Mouse (Mus musculus) C3H10T1/2 (cell line): ENCODE results near the gene Tubb4b. TPM values are rescaled to one million over a fixed set of nuclear protein-coding genes. Genes with fewer than 3 reads are reported as not detected.

Experiments used
- polyA plus RNA-seq, 2 experiments: library from polyadenylated mRNA; unstranded; fragments of >200 nt; fragmentation: generic; extraction: Trizol; gene quantifications; one replicate each; pipeline ENCODE4 v1.2.1; 2012; ENCODE audit warnings: missing spikeins in 2 of 2

Tubb4b gene
- polyA plus RNA-seq = 100 to 1,000 TPM; 598 to 649 TPM

GRCm38 (mm10) chr2:25224492-25224765, at the start of gene Tubb4b:
Gene Tubb4b (minus strand): TSS chr2:25224702.

GRCm38 (mm10) chr2:25271827-25272511, 47.5 kb upstream of the Tubb4b start, which contains the start of the genes Ssna1 and Anapc2:
Gene Ssna1 (minus strand): TSS chr2:25272438.
Gene Anapc2 (plus strand): TSS chr2:25272478.

GRCm38 (mm10) chr2:25262291-25262767, 37.8 kb upstream of the Tubb4b start, which contains the start of gene Tprn:
Gene Tprn (plus strand): TSS chr2:25262618.

GRCm38 (mm10) chr2:25255284-25255779, 30.8 kb upstream of the Tubb4b start, which contains the start of gene Tmem203:
Gene Tmem203 (plus strand): TSS chr2:25255439.

GRCm38 (mm10) chr2:25246183-25247072, 21.9 kb upstream of the Tubb4b start, which contains the start of gene AL732309.1:
Gene AL732309.1 (minus strand): TSS chr2:25246863.

GRCm38 (mm10) chr2:25242101-25242506, 17.6 kb upstream of the Tubb4b start, which contains the start of the genes Rnf208 and Cysrt1:
Gene Rnf208 (plus strand): TSS chr2:25242255.
Gene Cysrt1 (minus strand): TSS chr2:25242452.

GRCm38 (mm10) chr2:25236614-25237013, 12.1 kb upstream of the Tubb4b start, which contains the start of gene Rnf224:
Gene Rnf224 (minus strand): TSS chr2:25236787.

GRCm38 (mm10) chr2:25234050-25234449, 9.5 kb upstream of the Tubb4b start, which contains the start of gene Slc34a3:
Gene Slc34a3 (minus strand): TSS chr2:25234364.

GRCm38 (mm10) chr2:25218445-25218844, 6.1 kb downstream of the Tubb4b start, which contains the start of gene Fam166a:
Gene Fam166a (plus strand): TSS chr2:25218745.

GRCm38 (mm10) chr2:25214444-25214843, 10.1 kb downstream of the Tubb4b start, which contains the start of gene Stpg3:
Gene Stpg3 (minus strand): TSS chr2:25214637.

GRCm38 (mm10) chr2:25211121-25211670, 13.3 kb downstream of the Tubb4b start, which contains the start of gene Nelfb:
Gene Nelfb (minus strand): TSS chr2:25211489.

GRCm38 (mm10) chr2:25196172-25196954, 28.1 kb downstream of the Tubb4b start, which contains the start of gene Tor4a:
Gene Tor4a (minus strand): TSS chr2:25196886.

GRCm38 (mm10) chr2:25180478-25180903, 44.0 kb downstream of the Tubb4b start, which contains the start of gene Nrarp:
Gene Nrarp (plus strand): TSS chr2:25180758.

Other genes starting within 250 kb of the Tubb4b start
- 10 to 100 TPM; 54.1 to 79.8 TPM for gene Mrpl41, start 249.6 kb downstream of the Tubb4b start, polyA plus RNA-seq
- gene Pnpla7, start 248.7 kb downstream of the Tubb4b start, polyA plus RNA-seq = 10 to 100 TPM in 1 of 2 experiments, 1 to 10 TPM in 1; 4.3 to 10.4 TPM
- gene Nsmf, start 170.3 kb downstream of the Tubb4b start, polyA plus RNA-seq = 10 to 100 TPM; 36.2 to 56.6 TPM
- gene Entpd8, start 144.4 kb downstream of the Tubb4b start, polyA plus RNA-seq = not detected
- under 1 TPM in 1 of 2 experiments, not detected in 1; 0.04 TPM for gene Noxa1, start 129.6 kb downstream of the Tubb4b start, polyA plus RNA-seq
- gene Nrarp, start 43.9 kb downstream of the Tubb4b start, polyA plus RNA-seq = under 1 TPM; 0.13 to 0.19 TPM
- 10 to 100 TPM in 1 of 2 experiments, 1 to 10 TPM in 1; 9.1 to 26.9 TPM for gene Tor4a, start 27.8 kb downstream of the Tubb4b start, polyA plus RNA-seq
- 10 to 100 TPM; 29.0 to 67.4 TPM for gene Nelfb, start 13.2 kb downstream of the Tubb4b start, polyA plus RNA-seq
- under 1 TPM in 1 of 2 experiments, not detected in 1; 0.02 TPM for gene Stpg3, start 10.1 kb downstream of the Tubb4b start, polyA plus RNA-seq
- gene Fam166a, start 6.0 kb downstream of the Tubb4b start, polyA plus RNA-seq = 1 to 10 TPM in 1 of 2 experiments, not detected in 1; 1.6 TPM
- not detected for gene Slc34a3, start 9.7 kb upstream of the Tubb4b start, polyA plus RNA-seq
- not detected for gene Rnf224, start 12.1 kb upstream of the Tubb4b start, polyA plus RNA-seq
- gene Rnf208, start 17.6 kb upstream of the Tubb4b start, polyA plus RNA-seq = not detected
- under 1 TPM; 0.08 to 0.35 TPM for gene Cysrt1, start 17.8 kb upstream of the Tubb4b start, polyA plus RNA-seq
- 1 to 10 TPM; 2.2 to 6.1 TPM for gene AL732309.1, start 22.2 kb upstream of the Tubb4b start, polyA plus RNA-seq
- gene Tmem203, start 30.7 kb upstream of the Tubb4b start, polyA plus RNA-seq = 10 to 100 TPM; 38.1 to 48.4 TPM
- 10 to 100 TPM; 10.9 to 14.3 TPM for gene Tprn, start 37.9 kb upstream of the Tubb4b start, polyA plus RNA-seq
- gene Ssna1, start 47.7 kb upstream of the Tubb4b start, polyA plus RNA-seq = 100 to 1,000 TPM; 140 to 186 TPM
- 100 to 1,000 TPM in 1 of 2 experiments, 10 to 100 TPM in 1; 98.4 to 128 TPM for gene Anapc2, start 47.8 kb upstream of the Tubb4b start, polyA plus RNA-seq
- gene Tmem210, start 63.4 kb upstream of the Tubb4b start, polyA plus RNA-seq = not detected
- gene Lrrc26, start 65.2 kb upstream of the Tubb4b start, polyA plus RNA-seq = not detected
- gene Grin1, start 94.5 kb upstream of the Tubb4b start, polyA plus RNA-seq = under 1 TPM; under 0.01 to 0.06 TPM
- gene Man1b1, start 107.6 kb upstream of the Tubb4b start, polyA plus RNA-seq = 10 to 100 TPM; 16.1 to 49.7 TPM
- 10 to 100 TPM; 31.1 to 38.1 TPM for gene Dpp7, start 131.7 kb upstream of the Tubb4b start, polyA plus RNA-seq
- gene Uap1l1, start 141.0 kb upstream of the Tubb4b start, polyA plus RNA-seq = 100 to 1,000 TPM; 149 to 433 TPM
- 10 to 100 TPM; 18.0 to 25.7 TPM for gene Sapcd2, start 147.6 kb upstream of the Tubb4b start, polyA plus RNA-seq
- under 1 TPM in 1 of 2 experiments, not detected in 1; 0.12 TPM for gene Entpd2, start 171.2 kb upstream of the Tubb4b start, polyA plus RNA-seq
- 100 to 1,000 TPM; 183 to 212 TPM for gene Npdc1, start 174.6 kb upstream of the Tubb4b start, polyA plus RNA-seq
- gene Fut7, start 198.6 kb upstream of the Tubb4b start, polyA plus RNA-seq = under 1 TPM; 0.13 to 0.42 TPM
- gene Abca2, start 204.0 kb upstream of the Tubb4b start, polyA plus RNA-seq = 10 to 100 TPM in 1 of 2 experiments, 1 to 10 TPM in 1; 4.8 to 13.4 TPM
- gene Clic3, start 232.1 kb upstream of the Tubb4b start, polyA plus RNA-seq = under 1 TPM; 0.15 to 0.94 TPM
- gene Paxx, start 236.4 kb upstream of the Tubb4b start, polyA plus RNA-seq = 10 to 100 TPM; 25.6 to 61.9 TPM
- gene Ptgds, start 245.3 kb upstream of the Tubb4b start, polyA plus RNA-seq = under 1 TPM; 0.07 to 0.30 TPM